Mouse (Mus musculus): Measurements from ENCODE around the gene Cacng4.

GRCm38 (mm10) chr11:107734133-107734532 lies 60.2 kb downstream of the Cacng4 start:
- TF ChIP-seq CTCF (IDR thresholded peaks at IDR 0.05; ENCODE audit: control insufficient read depth, insufficient read depth, insufficient read length): no peak
- no peak for TF ChIP-seq CEBPB (IDR thresholded peaks at IDR 0.05; ENCODE audit: low read depth)
- TF ChIP-seq MAX (IDR thresholded peaks at IDR 0.05): no peak
- TF ChIP-seq USF1 (IDR thresholded peaks at IDR 0.05; ENCODE audit: low read depth): no peak

Data from C2C12 (cell line).